Mouse (Mus musculus) mature B cell (primary cell): Measurements from ENCODE around the gene Tut7.
"Not testable (repeated sequence)": the region's sequence is repeated elsewhere in the genome, so short reads cannot be mapped to it uniquely, and the experiment has no call there.

Source experiments
- in situ Hi-C: fragments of 300-500 bp; cut with MboI; formaldehyde crosslinking; loops from 2 replicates; pipeline ENCODE4 v1.14.3; 2019

The Tut7 gene

GRCm38 (mm10) chr13:59834786-59835452 lies 12.0 kb upstream of the Tut7 start:
- in situ Hi-C loops, result loop anchor here (25.0 kb wide), 1 partner anchor 1198 kb away; no protein-coding TSS in a partner anchor

DNA sequence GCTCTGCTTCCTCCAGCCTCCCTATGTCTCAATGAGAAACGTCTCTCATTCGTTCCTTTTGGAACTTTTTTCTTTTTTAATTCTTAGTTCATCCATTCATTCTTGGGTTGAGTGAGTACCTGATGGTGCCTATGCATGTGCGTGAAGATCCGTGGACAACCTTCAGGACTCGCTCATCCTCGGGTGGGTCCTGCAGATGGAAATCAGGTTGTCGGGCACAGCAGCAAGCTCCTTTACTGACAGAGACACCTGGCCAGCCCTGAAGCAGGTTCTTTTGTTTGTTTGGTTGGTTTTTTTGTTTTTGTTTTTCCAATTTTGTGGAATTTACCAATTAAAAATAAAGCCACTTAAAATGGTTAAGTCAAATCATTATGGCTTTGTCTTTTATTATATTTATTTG lies 9.9 kb upstream of the Tut7 start:
- in situ Hi-C loops, result loop anchor here (25.0 kb wide), 1 partner anchor 1196 kb away; no protein-coding TSS in a partner anchor

DNA sequence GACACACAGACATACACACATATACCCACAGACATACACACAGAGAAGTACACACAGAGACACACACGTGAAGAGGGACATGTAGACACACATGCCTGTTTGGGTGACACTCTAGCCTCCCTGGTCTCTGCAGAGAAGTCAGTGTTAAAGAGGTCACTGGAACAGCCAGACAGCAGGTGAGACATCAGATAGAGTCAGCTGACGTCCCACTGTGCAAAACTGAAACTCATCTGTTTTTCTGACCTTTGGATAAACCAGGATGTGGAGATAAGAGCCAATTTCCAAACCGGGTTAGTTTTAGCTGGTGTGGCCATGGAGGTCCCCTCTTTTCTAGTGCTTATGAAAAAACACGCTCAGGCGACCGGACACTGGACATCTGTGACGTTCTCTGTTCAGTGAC lies 9.5 kb upstream of the Tut7 start:
- in situ Hi-C loops, result loop anchor here (25.0 kb wide), 1 partner anchor 1195 kb away; no protein-coding TSS in a partner anchor

GRCm38 (mm10) chr13:59825966-59826365 lies 3.0 kb upstream of the Tut7 start:
- in situ Hi-C loops, result loop anchor here (25.0 kb wide), 1 partner anchor 1189 kb away; no protein-coding TSS in a partner anchor

DNA sequence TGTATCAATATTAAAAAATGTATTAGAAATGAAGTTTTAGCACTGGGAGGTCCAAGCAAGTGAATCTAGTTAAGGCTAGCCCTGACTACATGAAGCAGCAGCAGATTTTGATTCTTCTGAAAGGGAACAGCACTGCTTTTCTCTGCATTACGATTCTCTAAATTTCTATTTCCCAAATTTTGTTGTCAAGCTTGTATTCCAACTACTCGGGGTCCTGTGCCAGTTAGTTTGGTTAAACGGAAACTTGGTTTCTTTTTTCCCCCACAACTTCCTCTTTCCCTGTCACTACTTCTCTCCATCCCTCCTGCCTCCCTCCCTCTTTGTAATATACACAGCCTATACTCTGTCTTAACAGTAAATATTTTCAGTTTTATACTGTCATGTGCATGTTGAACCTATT lies 2.1 kb downstream of the Tut7 start:
- in situ Hi-C loops, result no loop called here

GRCm38 (mm10) chr13:59820114-59820513 lies 2.8 kb downstream of the Tut7 start:
- in situ Hi-C loops, result no loop called here

DNA sequence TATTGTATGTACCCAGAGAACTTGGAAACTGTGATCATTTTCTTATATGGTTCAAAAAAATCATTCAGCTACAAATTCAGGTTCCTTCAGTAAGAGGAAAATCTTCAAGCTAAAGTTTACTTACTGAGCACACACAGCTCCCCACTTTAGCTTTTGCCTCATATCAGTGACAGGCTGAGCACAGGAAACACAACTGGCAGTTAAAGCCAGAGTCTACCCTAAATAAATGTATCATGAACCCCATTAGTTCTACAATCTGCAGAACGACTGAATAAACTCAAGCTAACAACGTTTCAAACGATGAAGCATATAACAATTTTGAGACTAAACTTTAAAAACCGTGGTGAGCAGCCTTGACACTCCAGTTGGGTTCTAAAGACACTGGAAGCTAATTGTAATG lies 5.6 kb downstream of the Tut7 start:
- in situ Hi-C loops, result no loop called here

DNA sequence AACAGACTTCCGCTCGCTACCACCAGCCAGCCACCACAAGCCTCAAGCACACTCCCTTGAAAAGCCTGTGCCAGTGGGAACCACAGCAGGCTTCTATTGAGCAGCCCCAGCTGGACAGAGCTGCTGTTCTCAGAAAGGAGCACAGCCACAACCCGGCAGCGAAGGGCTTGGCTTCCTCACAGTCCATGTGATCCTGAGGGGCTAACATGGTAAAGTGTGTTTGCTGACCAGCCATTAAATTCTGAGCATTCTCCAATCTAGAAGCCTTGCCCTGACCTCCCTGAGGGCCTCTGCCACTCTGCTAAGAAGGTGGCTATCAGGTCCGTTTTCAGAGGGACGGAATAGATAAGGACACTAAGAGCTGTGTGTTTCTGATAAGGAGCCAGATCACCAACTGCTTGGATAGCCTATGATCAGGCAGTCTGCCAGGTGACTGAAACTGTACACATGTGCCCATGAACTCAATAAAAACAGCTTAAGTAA lies 8.8 kb downstream of the Tut7 start:
- in situ Hi-C loops, result no loop called here

- in situ Hi-C loops, result no loop called here
Observed at GRCm38 (mm10) chr13:59811581-59811980, 11.4 kb downstream of the Tut7 start.

DNA sequence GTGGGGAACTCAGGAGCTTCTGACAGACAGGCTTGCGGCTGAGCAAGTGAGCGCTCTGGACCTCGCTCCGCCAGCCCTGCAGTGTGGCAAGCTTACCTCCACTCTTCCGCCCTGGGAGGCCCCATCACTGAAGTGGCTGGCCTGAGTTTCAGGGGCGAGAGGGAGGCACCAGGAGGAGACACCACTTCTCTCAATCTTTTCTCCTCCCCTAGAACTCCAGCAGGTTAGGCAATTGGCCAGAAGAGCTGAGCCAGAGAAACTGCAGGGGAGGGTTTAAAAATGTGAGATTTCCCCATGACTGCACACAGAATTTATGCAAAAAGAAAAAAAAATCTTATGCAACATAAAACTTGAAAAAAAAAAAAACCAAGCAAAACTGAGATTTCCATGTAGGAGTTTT lies 21.9 kb downstream of the Tut7 start:
- in situ Hi-C loops, result no loop called here

DNA sequence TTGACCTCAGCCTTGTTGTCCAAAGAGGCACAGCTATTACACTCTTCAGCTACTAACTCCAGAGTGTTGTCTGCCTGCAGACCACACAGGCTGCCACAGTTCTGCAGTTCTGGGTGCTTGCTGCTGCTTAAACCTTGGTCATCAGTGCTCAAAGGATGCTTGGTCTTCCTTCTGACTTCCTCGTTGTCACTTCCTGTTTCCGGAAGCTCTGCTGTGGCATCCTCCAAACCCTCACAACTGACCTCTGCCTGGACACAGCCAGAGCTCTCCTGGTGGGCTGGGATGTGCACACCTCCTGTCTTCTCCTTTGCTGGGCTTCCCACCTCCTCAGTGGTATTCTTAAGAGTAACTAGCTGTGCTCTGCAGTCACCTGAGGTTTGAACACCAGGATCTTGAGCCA lies 22.9 kb downstream of the Tut7 start:
- in situ Hi-C loops, result no loop called here

DNA sequence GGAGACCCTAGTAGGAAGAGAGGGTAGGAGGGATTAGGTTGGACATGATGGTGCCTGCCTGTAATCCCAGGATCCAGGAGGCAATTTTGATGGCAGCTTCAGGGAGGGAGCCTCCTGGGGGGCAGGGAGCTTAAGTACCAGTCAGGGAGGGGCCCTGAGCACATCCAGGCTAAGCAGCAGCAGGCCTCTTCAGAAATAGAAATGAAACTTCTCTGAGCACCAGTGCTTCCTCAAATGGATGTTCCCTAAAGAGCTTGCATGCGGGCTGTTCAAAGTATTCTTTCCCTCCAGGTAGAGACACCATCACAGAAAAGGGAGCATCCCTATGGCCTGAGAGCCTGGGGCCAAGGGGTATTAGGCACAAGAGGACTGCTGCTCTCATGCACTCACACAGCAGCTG lies 24.6 kb downstream of the Tut7 start:
- in situ Hi-C loops, result no loop called here

- in situ Hi-C loops, result no loop called here
Observed at GRCm38 (mm10) chr13:59796466-59796848, 26.5 kb downstream of the Tut7 start.

DNA sequence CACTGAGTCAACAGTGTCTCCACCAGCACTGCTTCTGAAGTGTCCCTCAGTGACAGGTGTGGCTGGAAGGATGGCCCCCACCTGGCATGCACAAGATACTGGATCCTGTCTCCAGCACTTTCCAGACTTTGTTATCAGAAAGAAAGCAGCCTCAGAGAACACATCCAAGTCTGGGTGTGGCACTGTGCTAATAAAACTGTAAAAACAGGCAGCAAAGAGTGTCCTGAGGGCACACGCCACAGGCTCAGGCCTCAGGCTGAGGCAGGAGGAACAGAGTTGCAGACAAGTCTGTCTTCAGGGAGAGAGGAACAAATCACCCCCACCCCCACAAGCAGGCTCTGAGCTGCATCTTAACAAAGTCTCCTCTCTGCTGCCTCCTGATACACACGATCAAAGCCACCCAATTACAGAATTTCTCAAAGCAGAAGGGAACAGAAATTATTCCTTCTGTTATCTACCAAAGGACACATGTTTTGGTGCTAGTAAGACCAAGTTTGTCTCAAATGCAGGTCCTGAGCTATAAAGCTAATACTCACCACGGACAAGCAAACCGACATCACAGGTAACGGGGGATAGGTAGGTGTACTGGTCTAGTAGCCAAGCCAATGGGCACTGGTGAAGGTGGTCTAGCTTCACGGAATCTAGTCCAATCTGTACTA lies 27.0 kb downstream of the Tut7 start:
- in situ Hi-C loops, result no loop called here

DNA sequence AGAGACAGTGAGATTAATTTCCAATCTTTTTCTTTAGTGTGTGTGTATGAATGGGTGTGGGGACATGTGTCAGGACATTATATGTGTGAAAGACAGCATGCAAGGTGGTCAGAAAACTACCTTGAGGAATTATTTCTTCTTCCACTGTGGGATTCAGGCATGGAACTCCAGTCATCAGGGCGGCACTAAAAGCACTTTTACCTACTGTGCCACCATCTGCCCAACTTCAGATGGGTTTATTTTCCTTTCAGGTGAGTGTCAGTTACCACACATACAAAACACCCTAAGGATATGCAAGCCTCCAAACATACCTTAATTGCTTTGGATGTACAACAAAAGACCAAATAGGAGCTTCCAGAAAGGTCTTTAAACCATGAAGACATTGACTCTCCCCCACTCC lies 28.2 kb downstream of the Tut7 start:
- in situ Hi-C loops, result no loop called here

- in situ Hi-C loops, result no loop called here
Observed at GRCm38 (mm10) chr13:59782145-59782544, 40.8 kb downstream of the Tut7 start, which contains the start of gene Gm49354. Gene Gm49354 (minus strand): TSS chr13:59782245.

- in situ Hi-C loops, result not testable (repeated sequence)
Observed at GRCm38 (mm10) chr13:59779744-59780264, 43.1 kb downstream of the Tut7 start.

DNA sequence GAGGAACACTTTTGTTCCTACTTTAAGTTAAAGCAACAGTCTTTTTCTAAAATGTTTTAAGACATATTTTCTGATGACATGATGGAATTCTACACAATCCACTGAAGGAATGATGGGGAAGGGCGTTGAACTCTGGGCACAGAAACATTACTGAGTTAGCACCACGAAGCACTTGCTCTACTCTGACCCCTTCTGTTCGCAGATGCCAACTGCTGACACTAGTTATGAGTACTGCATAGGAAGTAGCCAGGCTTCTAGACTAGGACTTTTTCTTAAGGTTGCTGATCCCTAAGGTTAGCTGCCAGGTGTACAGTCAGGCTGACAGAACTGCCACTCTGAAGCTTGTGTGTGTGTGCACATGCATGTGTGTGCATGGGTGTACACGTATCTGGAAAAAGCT lies 43.7 kb downstream of the Tut7 start:
- in situ Hi-C loops, result no loop called here

DNA sequence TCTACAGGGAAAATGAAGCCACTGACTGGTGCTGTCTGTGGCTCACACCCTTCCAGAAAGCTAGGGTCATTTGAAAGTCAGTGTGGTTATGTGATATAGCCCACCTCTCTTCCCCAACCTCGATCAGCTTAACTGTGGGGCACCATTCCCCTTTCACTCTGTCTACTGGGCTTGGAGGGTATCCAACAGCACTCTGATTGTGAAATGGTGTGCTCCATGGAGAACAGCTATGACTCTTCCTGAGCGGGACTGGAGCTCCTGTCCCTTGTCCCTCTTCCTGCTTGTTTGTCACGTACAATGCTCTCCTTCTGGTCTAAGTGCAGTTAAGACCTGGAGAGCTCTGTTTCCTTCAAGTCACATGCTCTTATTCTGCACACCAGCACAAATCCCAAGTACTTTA lies 47.8 kb downstream of the Tut7 start:
- in situ Hi-C loops, result no loop called here

- in situ Hi-C loops, result no loop called here
Observed at GRCm38 (mm10) chr13:59771257-59771656, 51.7 kb downstream of the Tut7 start.

- in situ Hi-C loops, result no loop called here
Observed at GRCm38 (mm10) chr13:59770847-59771246, 52.1 kb downstream of the Tut7 start.

- in situ Hi-C loops, result no loop called here
Observed at GRCm38 (mm10) chr13:59770164-59770562, 52.8 kb downstream of the Tut7 start.
